In the genomic region with DNA sequence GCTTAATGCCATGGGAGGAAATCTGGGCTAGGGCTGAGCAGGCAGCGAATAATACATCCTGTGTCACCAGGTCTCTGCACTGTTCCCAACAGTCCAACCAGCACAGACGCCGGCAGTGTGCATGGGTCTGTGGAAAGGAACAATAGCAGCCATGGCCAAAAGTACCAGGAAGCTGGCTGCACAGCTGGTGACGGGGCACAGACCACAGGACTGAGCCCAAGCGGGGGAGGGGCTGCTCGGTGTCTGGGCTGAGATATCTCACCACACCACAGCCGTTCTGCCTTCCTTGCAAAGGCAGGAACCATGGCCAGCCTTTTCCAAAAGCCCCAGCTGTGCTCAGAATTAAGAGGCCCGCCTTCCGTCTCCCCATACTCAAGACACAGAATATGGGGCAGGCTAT, we compare ENCODE assay signal across 8 mouse cellular contexts.
DNase-seq lines count a peak whose midpoint lies in the region; ATAC-seq lines count a peak whose summit lies in the region.

No protein-coding gene starts in this region.

- peaks cover 11% of the 10 kb centered on the region; the same call in 1 of the 2 replicates for H3K4me1 ChIP-seq in liver, embryonic 13.5 days (replicated peaks)
- peaks cover 8% of the 10 kb centered on the region; the same call in 1 of the 2 replicates for H3K4me1 ChIP-seq in neural tube, embryonic 12.5 days

- no peak overlapping the region for H3K27ac ChIP-seq in liver, embryonic 13.5 days
- H3K27ac ChIP-seq in neural tube, embryonic 12.5 days: no peak overlapping the region

- no peak overlapping the region for H3K4me3 ChIP-seq in liver, embryonic 13.5 days (replicated peaks)
- H3K4me3 ChIP-seq in neural tube, embryonic 12.5 days: no peak overlapping the region

- H3K9ac ChIP-seq in liver, embryonic 13.5 days: no peak overlapping the region
- H3K9ac ChIP-seq in neural tube, embryonic 12.5 days: no peak overlapping the region

- H3K4me2 ChIP-seq in liver, embryonic 13.5 days: no peak overlapping the region
- H3K4me2 ChIP-seq in neural tube, embryonic 12.5 days (replicated peaks): no peak overlapping the region

- H3K9me3 ChIP-seq in liver, embryonic 13.5 days (replicated peaks): no peaks in the 10 kb centered on the region
- H3K9me3 ChIP-seq in neural tube, embryonic 12.5 days: no peaks in the 10 kb centered on the region

- no peaks in the 10 kb centered on the region for H3K36me3 ChIP-seq in liver, embryonic 13.5 days
- H3K36me3 ChIP-seq in neural tube, embryonic 12.5 days: no peaks in the 10 kb centered on the region

- H3K27me3 ChIP-seq in liver, embryonic 13.5 days: no peaks in the 10 kb centered on the region
- no peaks in the 10 kb centered on the region for H3K27me3 ChIP-seq in neural tube, embryonic 12.5 days (replicated peaks)

- peak; percentile 94 to 95 for ATAC-seq in hematopoietic stem cell, adult 5-6 weeks (replicated peaks in 1 of 2; ENCODE audit: insufficient read depth in 1 of 2, low FRiP score in 2 of 2, low TSS enrichment in 1 of 2, low read depth in 1 of 2, poor library complexity in 2 of 2, severe bottlenecking in 2 of 2)
- ATAC-seq in liver, embryonic 13.5 days (ENCODE audit: low read depth): peak; percentile 48; the same call in 1 of the 2 replicates
- peak; percentile 63 for ATAC-seq in neural tube, embryonic 12.5 days (ENCODE audit: low FRiP score, low read depth)

- peak; percentile 19 for DNase-seq in adrenal gland, postnatal 10 days
- DNase-seq in adrenal gland, postnatal 4 days (ENCODE audit: low spot score in 2 of 2): no peak
- peak; percentile 16 to 18 for DNase-seq in right cerebral cortex, postnatal 36 days (ENCODE audit: low spot score in 2 of 2)
- no peak for DNase-seq in right cerebral cortex, adult 2 months (ENCODE audit: low spot score in 2 of 2)
- DNase-seq in liver, embryonic 13.5 days: no peak
- no peak for DNase-seq in urinary bladder, adult 18-20 months (ENCODE audit: low spot score in 2 of 2)

- 10% methylated on average over 9 of the region's 9 CpGs for WGBS in liver, embryonic 13.5 days (ENCODE audit: insufficient replicate concordance)
- WGBS in neural tube, embryonic 12.5 days: 30% methylated on average over 9 of the region's 9 CpGs

Comparison
In these comparisons a context has a peak if more than half of its experiments do, and no peak if none do; other contexts are left out.
1. DNase-seq: peak in adrenal gland, postnatal 10 days (single experiment) and right cerebral cortex, postnatal 36 days (2 of 2); none in adrenal gland, postnatal 4 days (0 of 2), right cerebral cortex, adult 2 months (0 of 2), liver, embryonic 13.5 days (single experiment) and urinary bladder, adult 18-20 months (0 of 2).
2. Peak in every context shown above with its lines, with median percentiles within 50 percentile points of each other: ATAC-seq.